Mouse (Mus musculus): Measurements from ENCODE around the gene Acta1. TPM values are rescaled to one million over a fixed set of nuclear protein-coding genes. Genes with fewer than 3 reads are reported as not detected.

The Acta1 gene
- total RNA-seq, 2 experiments from 2014 or later, result 369 to 594 TPM

DNA sequence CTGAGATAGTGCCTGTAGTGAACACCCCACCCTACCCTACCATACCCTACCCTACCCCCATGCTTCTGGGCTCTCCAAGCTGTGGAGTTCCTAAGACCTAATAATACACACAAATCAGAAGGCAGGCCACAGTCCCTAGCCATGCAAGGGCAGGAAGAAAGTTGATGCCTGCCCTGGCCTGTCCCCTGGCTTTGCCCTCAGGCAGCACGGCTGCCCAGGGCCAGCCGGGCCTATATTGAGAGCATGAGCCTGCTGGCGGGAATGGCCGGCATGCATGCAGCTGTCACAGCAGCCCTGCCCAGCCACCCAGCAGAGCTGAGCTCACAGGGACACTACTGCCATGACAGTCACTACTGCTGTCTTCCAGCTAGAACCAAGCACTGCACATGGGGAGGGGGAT is 11.5 kb downstream of the Acta1 start:
- DNase-seq, result no peak

GRCm38 (mm10) chr8:123882412-123882811 is 12.1 kb downstream of the Acta1 start:
- no peak for DNase-seq

GRCm38 (mm10) chr8:123880821-123881350 is 13.7 kb downstream of the Acta1 start:
- no peak for DNase-seq

DNA sequence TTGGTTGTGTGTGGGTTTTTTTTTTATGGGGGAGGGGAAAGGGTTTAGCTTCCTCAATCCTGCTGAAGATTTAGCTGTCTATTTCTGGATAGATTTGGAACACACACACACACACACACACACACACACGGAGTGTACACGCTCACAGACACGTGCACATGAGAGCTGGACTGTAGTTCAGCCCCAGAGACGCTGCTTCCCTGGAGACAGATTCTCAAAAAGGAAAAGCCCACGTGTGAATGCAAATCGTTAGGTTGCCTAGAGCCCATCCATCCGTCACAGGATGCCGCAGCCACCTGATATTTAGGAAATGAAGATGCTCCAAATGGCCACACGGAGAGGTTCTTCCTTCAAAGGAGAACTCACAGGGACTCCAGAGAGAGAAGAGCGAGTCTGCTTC is 14.3 kb downstream of the Acta1 start:
- DNase-seq, result no peak

GRCm38 (mm10) chr8:123877865-123878264 is 16.7 kb downstream of the Acta1 start:
- no peak for DNase-seq

GRCm38 (mm10) chr8:123874324-123874723 is 20.2 kb downstream of the Acta1 start:
- DNase-seq, result no peak

GRCm38 (mm10) chr8:123873364-123873763 is 21.2 kb downstream of the Acta1 start:
- no peak for DNase-seq

DNA sequence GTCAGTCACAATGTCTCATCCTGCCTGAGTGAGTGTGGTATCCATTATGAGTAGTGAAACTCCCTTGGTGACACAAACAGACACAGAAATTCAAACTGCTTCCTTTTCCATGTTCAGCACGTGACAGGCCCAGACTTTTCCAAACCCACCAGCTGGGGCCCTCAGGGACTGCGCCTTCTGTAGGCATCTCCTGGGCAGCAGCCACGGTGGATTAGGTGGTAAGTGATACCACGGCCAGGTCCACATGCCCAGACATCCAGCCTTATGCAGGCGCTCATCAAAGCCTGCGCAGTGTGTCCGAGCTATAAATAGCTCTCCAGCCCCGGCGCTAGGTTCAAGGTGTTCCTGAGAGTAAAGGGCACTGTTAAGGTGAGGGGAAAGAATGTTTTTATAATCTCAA is 22.5 kb downstream of the Acta1 start:
- DNase-seq, result peak; percentile 30

DNA sequence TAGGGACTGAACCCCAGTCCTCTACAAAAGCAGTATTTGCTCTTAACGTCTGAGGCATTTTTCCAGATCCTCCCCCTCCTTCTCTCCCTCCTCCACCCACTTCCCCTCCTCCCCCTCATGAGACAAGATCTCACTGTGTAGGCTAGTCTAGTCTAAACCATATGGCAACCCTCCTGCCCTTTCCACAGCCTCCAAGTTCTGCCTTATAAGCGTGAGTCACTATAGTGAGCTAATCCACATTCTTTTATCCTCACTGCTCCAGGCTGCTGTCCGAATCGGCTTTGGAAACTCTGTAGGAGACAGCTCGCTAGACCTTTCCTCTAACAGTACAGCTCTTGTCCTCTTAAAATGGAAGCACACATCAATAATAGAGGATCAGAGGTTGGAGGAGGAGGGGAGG is 27.6 kb downstream of the Acta1 start:
- peak; percentile 11 for DNase-seq

DNA sequence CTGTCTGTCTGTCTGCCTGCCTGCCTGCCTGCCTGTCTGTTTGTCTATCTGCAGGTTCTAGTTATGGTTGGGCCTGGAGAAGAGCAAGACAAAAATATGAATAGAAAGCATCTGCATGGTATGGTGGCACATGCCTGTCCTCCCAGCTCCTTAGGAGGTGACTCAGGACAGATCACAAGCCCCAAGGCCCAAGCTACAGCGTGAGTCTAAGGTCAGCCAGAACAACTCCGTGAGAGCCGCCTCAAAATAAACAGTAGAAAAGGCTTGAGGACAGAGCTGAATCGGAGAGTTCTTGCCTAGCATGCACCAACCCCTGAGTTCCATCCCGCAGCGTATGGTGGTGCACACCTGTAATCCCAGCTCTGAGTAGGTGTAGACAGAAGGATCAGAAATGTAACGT is 28.8 kb downstream of the Acta1 start:
- DNase-seq, result no peak

DNA sequence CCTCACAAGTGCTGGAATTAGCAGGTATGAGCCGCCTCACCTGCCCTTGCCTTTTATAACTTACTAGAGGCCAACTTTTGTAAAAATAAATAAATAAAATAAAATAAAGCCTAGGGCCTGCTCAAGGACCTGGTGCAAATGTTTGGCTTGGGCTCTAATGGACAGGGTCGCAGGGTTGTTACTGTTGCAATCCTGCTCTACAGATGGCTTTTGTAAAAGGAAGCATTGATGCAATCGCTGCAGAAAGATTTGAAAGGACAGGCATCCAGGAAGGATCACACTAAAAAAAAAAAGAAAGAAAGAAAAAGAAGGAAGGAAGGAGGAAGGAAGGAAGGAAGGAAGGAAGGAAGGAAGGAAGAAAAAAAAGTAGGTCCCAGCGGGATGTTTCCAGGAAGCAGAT is 34.2 kb downstream of the Acta1 start:
- no peak for DNase-seq

DNA sequence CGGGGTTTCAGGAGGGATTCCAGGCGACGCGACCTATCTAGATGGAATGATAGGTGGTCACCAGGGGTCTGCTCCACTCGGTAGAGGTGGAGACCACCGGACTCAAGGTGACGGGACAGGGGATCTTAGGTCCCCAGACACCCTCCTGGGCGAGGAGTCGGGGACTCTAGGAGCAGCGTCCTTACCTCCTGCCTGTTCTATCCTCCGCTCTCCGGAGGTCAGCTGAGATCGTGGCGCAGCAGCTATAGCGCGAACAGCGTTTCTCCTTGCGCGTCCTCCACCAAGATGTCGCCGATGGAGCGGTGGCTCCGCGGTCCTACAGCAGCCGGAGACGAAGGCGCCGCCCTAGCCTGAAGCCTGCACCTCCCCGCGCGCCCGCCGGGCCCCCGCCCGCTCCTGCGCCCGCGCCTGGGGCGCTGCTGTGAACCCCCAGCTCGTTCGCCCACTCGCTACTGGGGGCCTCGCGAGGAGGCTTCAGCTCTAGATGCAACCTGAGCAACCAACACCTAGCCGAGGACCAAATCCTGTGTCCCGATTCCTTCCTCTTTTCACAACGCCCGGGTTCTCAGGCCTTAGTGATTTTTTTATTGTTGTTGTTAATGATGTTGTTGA is 34.8 kb downstream of the Acta1 start, which contains the start of gene Ccsap:
TSS of gene Ccsap (minus strand) at position 562 of the 612 bp plus-strand sequence.
- DNase-seq, result peak; percentile 54

DNA sequence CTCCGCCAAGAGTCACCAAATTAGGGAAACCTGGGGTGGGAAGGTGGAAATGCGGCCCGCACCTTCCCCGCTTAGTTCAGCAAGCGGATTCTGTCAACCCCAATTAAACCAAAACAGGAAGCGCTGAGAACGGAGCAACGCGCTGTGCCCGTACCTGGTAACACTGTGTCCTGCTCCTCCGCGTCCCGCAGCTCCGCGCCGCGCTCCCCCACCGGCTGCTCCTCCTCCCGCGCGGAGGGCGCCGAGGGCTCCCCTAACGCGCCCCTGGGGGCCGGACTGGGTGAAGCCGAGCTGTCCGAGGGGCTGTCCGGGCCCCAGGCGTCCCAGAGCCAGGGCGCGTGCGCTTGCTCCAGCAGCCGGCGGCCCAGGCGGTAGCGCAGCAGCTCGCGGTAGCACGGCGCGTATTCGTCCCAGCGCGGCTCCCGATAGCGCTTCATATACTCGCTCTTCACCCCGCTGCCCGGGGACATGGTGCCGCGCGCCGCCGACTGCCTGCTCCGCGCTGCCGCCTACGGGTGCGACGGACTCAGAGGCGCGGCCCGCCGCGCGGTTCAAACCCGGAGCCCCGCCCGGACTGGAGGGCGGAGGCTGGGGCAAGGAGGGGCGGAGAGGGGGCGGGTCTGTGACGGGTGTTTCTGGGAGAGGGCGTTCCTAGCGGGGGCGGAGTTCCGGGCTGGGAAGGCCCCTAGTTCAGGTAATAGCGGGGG is 35.5 kb downstream of the Acta1 start:
- peak; percentile 92 for DNase-seq

DNA sequence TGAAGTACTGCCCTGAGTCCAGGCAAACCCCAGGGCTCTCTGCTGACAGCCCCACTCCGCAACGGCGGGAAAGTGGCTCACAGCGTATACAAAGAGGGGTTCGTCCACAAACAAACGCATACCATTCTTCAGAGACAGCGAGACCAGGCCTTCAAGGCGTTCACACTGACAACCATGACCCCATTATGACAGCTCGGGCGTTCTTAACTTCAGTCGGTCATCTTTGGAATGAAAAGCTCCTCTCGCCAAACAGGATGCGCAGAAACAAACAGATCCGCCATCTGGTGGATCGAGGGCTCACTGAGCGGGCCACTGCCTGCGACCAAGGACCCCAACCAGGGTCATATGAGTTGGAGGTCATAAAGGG is 36.0 kb downstream of the Acta1 start:
- no peak for DNase-seq

GRCm38 (mm10) chr8:123857361-123857760 is 37.2 kb downstream of the Acta1 start:
- no peak for DNase-seq

- DNase-seq, result no peak
These were observed 39.6 kb downstream of the Acta1 start for GRCm38 (mm10) chr8:123854733-123855475.

DNA sequence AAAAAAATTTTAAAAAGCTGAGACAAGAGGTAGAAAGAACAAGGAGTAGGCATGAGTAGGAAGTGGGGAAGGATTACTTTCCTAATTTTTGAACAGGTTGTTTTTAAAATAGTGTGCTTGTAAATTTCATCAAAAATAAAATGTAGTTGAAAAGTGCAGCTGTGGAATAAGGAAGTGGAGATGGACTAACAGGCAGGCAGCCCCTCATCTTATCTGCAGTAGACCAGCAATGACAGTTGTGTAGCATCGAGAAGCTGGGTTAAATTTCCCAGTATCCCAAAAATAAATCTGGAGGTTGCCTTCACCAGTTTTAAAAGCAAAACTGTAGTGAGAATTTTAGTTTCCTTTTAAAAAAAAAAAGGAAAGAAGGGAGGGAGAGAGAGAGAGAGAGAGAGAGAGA is 40.3 kb downstream of the Acta1 start:
- DNase-seq, result no peak

- no peak for DNase-seq
These were observed 43.0 kb downstream of the Acta1 start for GRCm38 (mm10) chr8:123851590-123851989.

DNA sequence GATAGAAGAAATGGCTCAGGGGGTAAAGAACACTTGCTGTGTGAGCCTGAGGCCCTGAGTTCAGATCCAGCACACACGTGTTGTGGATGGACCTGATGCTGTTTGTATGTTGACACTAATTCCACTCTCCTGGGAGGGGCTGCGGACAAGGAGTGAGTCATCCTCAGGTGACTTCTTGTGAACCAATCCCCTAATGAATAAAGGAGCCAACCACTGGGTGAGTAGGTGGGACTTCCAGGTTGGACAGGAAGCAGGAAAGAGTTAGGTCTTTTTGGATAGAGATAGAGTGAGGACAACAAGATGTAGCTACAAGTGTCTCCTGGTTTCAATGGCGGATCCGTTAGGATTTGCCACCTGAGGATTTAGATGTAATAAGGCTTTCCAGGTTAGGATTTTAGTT is 45.2 kb downstream of the Acta1 start:
- DNase-seq, result no peak

GRCm38 (mm10) chr8:123847546-123847945 is 47.0 kb downstream of the Acta1 start:
- DNase-seq, result no peak

- DNase-seq, result no peak
These were observed 48.0 kb downstream of the Acta1 start for GRCm38 (mm10) chr8:123846509-123846908.

GRCm38 (mm10) chr8:123845991-123846390 is 48.6 kb downstream of the Acta1 start:
- DNase-seq, result no peak

DNA sequence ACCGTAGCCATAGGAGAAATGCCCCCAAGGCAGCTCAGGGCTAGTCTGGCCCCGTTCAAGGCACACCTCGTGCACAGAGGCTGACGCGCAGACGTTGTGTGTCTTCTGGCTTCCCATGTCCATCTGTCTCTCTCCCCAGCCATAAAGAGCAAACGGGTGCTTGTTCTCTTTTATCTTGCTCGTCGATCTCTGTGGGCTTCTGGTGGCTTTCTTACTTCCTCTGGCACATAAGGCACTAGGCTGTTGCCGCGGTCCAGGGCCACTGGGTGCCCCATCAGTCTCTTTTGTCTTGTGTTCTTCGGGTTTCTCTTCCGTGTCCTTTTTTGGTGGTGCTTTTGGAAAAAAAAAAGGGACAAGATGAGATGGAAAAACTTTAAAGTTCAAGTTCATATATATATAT is 49.4 kb downstream of the Acta1 start:
- no peak for DNase-seq
